Mouse (Mus musculus): Measurements from ENCODE around the gene Fam19a5.

Fam19a5 gene

DNA sequence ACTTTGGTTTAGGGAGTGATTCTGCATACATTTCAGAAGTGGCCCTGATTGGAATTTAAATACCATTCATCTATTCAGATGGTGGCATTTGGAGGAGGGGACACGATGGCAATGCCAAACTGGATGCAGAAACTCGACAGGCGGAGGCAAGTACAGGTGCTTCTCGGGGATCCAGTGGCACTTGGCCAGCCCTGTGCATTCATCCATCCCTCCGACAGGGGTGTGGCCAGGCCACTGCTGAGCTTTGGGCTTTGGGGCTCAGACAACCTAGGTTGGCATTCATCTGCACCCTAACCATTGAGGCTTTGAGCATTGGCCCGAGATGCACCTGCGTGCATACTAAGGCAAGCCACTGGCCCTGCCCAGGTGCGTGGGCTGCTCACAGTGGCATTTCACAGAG, 52.6 kb downstream of the Fam19a5 start:
- no peak for DNase-seq (ENCODE audit: low read depth, low spot score)

GRCm38 (mm10) chr15:87597149-87597548, 53.0 kb downstream of the Fam19a5 start:
- peak; percentile 64 for DNase-seq (ENCODE audit: low read depth, low spot score)

DNA sequence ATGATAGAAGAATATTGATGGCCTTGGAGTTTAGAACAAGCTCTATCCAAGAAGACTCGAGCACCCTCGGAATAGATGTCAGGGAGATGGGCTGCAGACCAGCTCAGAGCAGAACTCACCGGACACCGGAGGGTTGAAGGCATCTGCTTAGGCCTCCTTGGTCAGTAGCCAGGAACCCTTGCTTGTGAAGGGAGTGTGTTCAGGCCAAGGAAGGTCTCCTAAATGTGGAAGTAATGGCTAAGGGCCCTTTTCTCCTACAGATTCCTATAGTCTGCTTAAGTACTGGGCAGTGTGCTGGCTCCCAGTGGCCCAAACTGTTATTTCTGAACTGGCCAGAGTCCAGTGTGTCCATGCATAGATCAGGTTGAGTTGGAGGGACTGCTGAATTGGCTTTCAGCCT, 53.7 kb downstream of the Fam19a5 start:
- DNase-seq (ENCODE audit: low read depth, low spot score), result no peak

DNA sequence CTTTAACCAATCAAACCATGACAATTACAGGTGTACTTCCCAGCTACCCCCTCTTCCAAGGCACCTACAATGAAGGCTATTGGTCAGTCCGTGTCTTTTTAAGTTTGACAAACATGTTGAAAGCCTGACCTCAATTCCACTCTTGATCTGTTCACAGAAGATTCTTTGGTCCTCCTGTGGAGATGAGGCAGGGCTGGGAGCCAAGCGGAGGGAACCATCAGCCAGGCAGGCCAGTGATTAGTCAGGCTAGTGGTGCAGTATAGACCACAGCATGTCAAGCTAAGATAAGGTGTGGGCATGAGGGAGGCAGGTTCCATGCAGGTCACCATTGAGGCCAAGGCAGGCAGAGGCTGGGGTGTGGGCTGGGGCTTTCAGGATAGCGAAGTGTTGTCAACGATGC, 54.5 kb downstream of the Fam19a5 start:
- no peak for DNase-seq (ENCODE audit: low read depth, low spot score)

- no peak for DNase-seq (ENCODE audit: low read depth, low spot score)
These were observed 59.2 kb downstream of the Fam19a5 start for GRCm38 (mm10) chr15:87603316-87603715.

- DNase-seq (ENCODE audit: low read depth, low spot score), result no peak
These were observed 61.6 kb downstream of the Fam19a5 start for GRCm38 (mm10) chr15:87605504-87606280.

DNA sequence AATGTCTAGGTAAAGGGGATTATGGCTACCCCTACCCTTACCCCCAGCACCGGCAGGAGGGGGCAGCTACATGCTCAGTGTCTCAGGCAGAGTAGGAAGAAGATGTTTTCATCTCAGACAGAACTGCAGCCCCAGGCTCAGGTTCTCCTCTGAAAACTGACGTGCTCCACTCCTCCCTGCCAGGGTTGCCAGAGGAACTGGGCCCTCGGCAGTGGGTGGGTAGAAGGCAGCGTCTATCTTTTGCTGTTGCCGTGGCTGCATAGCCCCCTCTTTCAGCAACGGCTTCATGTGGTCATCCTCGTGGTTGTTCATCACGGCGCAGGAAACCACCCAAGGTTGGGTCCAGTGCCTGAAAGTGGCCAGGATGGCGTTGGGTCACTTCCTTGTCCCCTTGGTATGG, 62.6 kb downstream of the Fam19a5 start:
- no peak for DNase-seq (ENCODE audit: low read depth, low spot score)

DNA sequence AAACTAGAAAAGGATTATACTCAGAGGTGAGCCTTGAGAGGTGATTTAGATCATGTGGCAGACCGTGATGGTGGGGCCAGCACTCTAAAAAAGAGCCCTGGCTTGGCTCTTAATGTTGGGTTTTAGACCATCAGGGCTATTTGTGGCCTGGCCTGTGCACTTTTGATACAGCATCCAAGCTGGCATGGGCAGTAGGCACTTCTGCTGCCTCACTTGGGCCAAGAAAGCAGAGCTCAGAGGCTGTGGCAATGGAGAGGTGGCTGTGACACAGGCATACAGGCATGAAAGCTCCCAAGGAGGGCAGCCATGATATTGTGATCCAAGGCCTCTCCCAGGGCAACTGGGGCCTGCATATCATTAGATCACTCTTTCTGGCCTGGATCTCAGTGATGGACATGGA, 65.1 kb downstream of the Fam19a5 start:
- no peak for DNase-seq (ENCODE audit: low read depth, low spot score)

DNA sequence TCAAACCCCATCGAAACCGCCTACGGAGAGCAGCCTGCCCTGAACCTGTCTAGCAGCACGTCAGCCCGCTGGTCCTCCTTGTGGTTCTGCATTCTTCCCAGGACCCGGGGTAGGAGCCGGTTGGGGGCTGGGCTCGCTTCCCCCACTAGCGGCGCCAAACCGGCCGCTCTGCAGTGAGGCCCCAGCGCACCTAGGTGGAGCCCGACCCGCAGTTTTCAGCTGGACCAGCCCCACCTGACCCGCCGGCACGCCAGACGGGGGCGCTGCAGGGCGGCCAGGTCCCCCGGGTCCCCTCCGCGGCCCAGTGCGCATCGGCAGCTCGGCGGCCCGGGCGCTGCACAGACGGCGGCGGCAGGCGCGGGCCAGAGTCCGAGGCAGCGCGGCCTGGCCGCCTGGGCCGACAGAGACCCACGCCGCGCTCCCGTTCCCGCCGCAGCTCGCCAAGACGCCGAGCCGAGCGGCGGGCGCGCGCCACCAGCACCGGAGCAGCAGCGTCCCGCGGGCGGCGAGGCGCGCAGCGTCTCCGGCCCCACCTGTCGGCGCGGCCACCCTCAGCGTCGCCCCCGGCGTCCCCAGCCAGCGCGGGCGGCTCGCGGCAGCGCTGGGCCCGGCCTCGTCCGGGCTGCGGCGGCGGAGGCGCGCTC, 80.0 kb downstream of the Fam19a5 start:
- DNase-seq (ENCODE audit: low read depth, low spot score), result peak; percentile 56

- DNase-seq (ENCODE audit: low read depth, low spot score), result no peak
These were observed 80.6 kb downstream of the Fam19a5 start for GRCm38 (mm10) chr15:87624610-87625091.

GRCm38 (mm10) chr15:87625236-87626023, 81.3 kb downstream of the Fam19a5 start:
- DNase-seq (ENCODE audit: low read depth, low spot score), result peak; percentile 51

- DNase-seq (ENCODE audit: low read depth, low spot score), result no peak
These were observed 91.2 kb downstream of the Fam19a5 start for GRCm38 (mm10) chr15:87635272-87635671.

DNA sequence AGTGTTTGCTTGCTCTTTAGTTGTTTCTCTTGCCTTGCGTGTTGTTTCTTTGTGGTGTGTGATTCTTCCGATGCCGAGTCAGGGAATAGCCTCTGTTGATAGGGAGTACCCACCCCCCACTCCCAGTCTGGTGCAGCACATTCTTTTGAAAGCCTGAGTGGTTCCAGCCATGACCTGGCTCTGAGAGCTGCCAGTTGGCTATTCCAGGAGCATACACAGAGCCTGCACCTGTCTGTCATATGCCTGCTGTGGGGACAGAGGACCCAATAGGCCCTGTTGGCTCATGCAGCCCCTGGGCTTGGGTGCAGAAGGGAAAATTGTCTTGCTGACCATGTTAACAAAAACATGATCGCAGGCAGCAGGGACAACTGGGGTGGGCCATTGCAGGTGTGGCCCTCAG, 92.3 kb downstream of the Fam19a5 start:
- no peak for DNase-seq (ENCODE audit: low read depth, low spot score)

GRCm38 (mm10) chr15:87637234-87637633, 93.1 kb downstream of the Fam19a5 start:
- DNase-seq (ENCODE audit: low read depth, low spot score), result no peak

DNA sequence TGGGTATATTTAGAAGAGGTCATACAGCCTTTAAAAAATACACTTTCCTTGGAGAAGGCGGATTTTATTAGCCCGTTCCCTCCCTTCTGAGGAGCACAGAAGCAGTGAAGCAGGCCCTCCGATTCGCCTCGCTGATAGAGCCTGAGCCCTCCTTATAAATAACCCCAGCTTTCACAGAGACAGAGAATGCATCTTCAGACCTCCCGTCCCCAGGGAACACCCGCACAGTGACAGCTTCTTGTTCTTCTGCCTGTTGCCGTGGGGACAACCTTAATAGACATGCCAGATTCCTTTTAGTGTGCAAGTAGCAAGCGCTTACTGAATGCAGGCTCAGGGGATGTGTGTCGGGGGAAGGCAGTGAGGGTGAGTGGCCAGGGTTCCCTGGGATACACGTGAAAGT, 94.2 kb downstream of the Fam19a5 start:
- DNase-seq (ENCODE audit: low read depth, low spot score), result no peak

GRCm38 (mm10) chr15:87646313-87647061, 102.4 kb downstream of the Fam19a5 start:
- DNase-seq (ENCODE audit: low read depth, low spot score), result no peak

DNA sequence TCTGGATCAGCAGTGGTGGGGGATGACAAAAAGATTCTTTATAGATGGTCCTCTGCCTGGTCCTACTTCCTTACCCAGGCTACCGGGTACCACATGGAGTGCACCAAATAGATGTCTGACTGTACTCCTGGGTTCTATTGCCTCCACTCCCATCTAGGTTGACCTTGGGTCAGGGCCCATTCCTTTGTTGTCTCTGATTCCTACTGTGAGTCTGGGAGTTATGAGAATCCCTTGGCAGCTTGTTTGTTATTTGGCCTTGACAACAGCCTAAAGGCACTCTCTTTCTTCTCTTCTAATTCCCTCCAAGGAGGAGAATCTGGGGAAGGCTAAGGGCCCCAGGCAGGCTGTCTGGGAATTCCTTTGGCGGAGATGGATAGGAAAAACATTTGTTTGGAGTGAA, 105.6 kb downstream of the Fam19a5 start:
- no peak for DNase-seq (ENCODE audit: low read depth, low spot score)

DNA sequence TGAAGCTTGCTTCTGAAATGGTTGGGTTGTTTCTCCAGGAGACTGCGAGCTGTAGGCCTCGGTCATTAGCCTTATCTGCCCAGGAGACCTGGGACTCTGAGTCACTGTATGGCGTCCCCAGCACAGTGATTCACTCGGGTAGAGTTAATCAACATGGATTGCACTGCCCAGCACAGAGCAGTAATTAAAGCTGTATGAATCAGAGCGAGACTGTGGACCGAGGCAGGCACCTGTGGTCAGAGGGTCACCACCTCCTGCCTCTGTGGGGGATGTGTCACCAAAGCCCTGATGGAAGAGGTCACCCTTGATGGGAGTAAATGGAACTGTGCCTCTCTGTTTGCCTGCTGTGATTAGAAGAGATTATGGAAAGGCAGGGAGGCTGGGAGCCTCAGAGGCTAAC, 110.5 kb downstream of the Fam19a5 start:
- DNase-seq (ENCODE audit: low read depth, low spot score), result no peak

- no peak for DNase-seq (ENCODE audit: low read depth, low spot score)
These were observed 112.5 kb downstream of the Fam19a5 start for GRCm38 (mm10) chr15:87656496-87657155.

DNA sequence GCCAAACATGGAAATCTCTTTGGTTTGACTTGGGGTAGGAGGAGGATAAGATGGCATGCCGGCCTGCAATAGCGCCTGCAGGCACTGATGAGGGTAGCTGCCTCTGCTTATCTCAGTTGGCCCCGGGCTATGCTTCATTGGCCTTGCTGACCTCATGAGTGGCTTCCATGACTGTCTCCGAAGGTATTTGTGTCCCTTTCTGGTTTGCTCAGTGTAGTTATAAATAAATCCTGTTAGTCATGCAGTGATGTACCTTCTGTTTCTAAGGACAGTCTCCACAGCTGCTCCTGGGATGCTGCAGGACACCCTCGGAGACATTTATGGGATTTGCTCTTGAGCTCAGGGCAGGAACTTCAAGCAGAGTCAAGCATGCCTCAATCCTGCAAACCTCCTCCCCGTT, 115.6 kb downstream of the Fam19a5 start:
- DNase-seq (ENCODE audit: low read depth, low spot score), result no peak

DNA sequence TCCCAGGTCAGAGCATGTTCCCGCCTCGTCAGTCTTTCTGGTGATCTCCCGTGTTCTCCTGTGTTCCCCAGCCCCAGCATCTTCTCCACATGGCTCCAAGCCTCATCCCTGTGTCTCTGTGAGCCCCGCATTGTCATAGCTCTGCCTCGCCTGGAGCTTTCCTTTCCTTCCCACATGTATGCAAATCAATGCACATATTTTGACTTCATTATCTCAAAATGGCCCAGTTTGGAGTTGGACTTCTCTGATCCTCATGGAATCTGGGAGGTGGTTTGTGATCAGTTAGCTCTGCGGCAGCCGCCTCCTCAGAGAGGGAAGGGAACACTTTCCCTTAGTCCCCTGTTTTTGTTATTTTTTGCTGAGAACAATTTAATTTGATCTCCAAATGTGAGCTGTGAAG, 117.9 kb downstream of the Fam19a5 start:
- DNase-seq (ENCODE audit: low read depth, low spot score), result peak; percentile 80
